Mouse (Mus musculus): ENCODE results near the gene Ppp1r14c. TPM values are rescaled to one million over a fixed set of nuclear protein-coding genes. Genes with fewer than 3 reads are reported as not detected.
"Not testable (repeated sequence)": the region's sequence is repeated elsewhere in the genome, so short reads cannot be mapped to it uniquely, and the experiment has no call there.

Gene Ppp1r14c
- total RNA-seq, 2 experiments from 2014 or later, result 246 to 292 TPM

GRCm38 (mm10) chr10:3396008-3396795 lies 30.3 kb downstream of the Ppp1r14c start:
- intact Hi-C loops (cut with DNase I), result loop anchor here (2.0 to 5.0 kb wide), 2 partner anchors 59 to 127 kb away; no protein-coding TSS in a partner anchor
- DNase-seq, result peak in 1 of 2 experiments; percentile 57

GRCm38 (mm10) chr10:3397406-3397805 lies 31.5 kb downstream of the Ppp1r14c start:
- intact Hi-C loops (cut with DNase I), result loop anchor here (2.0 to 5.0 kb wide), 2 partner anchors 60 to 125 kb away; no protein-coding TSS in a partner anchor
- no peak for DNase-seq

- no peak for DNase-seq
- intact Hi-C loops (cut with DNase I), result loop anchor here (5.0 kb wide), 1 partner anchor 61 kb away; no protein-coding TSS in a partner anchor
Measured at GRCm38 (mm10) chr10:3398051-3398450, 32.2 kb downstream of the Ppp1r14c start.

- no peak for DNase-seq
- intact Hi-C loops (cut with DNase I), result no loop called here
Measured at GRCm38 (mm10) chr10:3402284-3402683, 36.4 kb downstream of the Ppp1r14c start.

- no peak for DNase-seq
- intact Hi-C loops (cut with DNase I), result no loop called here
Measured at GRCm38 (mm10) chr10:3403416-3404137, 37.7 kb downstream of the Ppp1r14c start.

- intact Hi-C loops (cut with DNase I), result no loop called here
Measured at GRCm38 (mm10) chr10:3404362-3404761, 38.5 kb downstream of the Ppp1r14c start.

GRCm38 (mm10) chr10:3406280-3406679 lies 40.4 kb downstream of the Ppp1r14c start:
- intact Hi-C loops (cut with DNase I), result no loop called here
- DNase-seq, result no peak

More at GRCm38 (mm10) chr10:3404362-3404761, 38.5 kb downstream of the Ppp1r14c start:
- DNase-seq, result no peak

GRCm38 (mm10) chr10:3408036-3408661 lies 42.3 kb downstream of the Ppp1r14c start:
- no peak for DNase-seq
- intact Hi-C loops (cut with DNase I), result no loop called here

- intact Hi-C loops (cut with DNase I), result no loop called here
- no peak for DNase-seq
Measured at GRCm38 (mm10) chr10:3408699-3409098, 42.8 kb downstream of the Ppp1r14c start.

GRCm38 (mm10) chr10:3411222-3411621 lies 45.4 kb downstream of the Ppp1r14c start:
- no peak for DNase-seq
- intact Hi-C loops (cut with DNase I), result no loop called here

GRCm38 (mm10) chr10:3411639-3412038 lies 45.8 kb downstream of the Ppp1r14c start:
- intact Hi-C loops (cut with DNase I), result no loop called here
- no peak for DNase-seq

GRCm38 (mm10) chr10:3414813-3415212 lies 49.0 kb downstream of the Ppp1r14c start:
- intact Hi-C loops (cut with DNase I), result loop anchor here (5.0 kb wide), 1 partner anchor 83 kb away; no protein-coding TSS in a partner anchor
- DNase-seq, result peak; percentile 59 to 74

- intact Hi-C loops (cut with DNase I), result loop anchor here (5.0 kb wide), 1 partner anchor 84 kb away; no protein-coding TSS in a partner anchor
- no peak for DNase-seq
Measured at GRCm38 (mm10) chr10:3416565-3416964, 50.7 kb downstream of the Ppp1r14c start.

- no peak for DNase-seq
- intact Hi-C loops (cut with DNase I), result loop anchor here (5.0 kb wide), 1 partner anchor 85 kb away; no protein-coding TSS in a partner anchor
Measured at GRCm38 (mm10) chr10:3417408-3417807, 51.6 kb downstream of the Ppp1r14c start.

- intact Hi-C loops (cut with DNase I), result no loop called here
Measured at GRCm38 (mm10) chr10:3424016-3424415, 58.2 kb downstream of the Ppp1r14c start.

GRCm38 (mm10) chr10:3427689-3428399 lies 62.0 kb downstream of the Ppp1r14c start:
- DNase-seq, result peak; percentile 46 to 57
- intact Hi-C loops (cut with DNase I), result no loop called here

More at GRCm38 (mm10) chr10:3424016-3424415, 58.2 kb downstream of the Ppp1r14c start:
- no peak for DNase-seq

GRCm38 (mm10) chr10:3434848-3435474 lies 69.1 kb downstream of the Ppp1r14c start:
- intact Hi-C loops (cut with DNase I), result no loop called here
- DNase-seq, result no peak

- no peak for DNase-seq
- intact Hi-C loops (cut with DNase I), result no loop called here
Measured at GRCm38 (mm10) chr10:3440722-3441471, 75.0 kb downstream of the Ppp1r14c start.

- intact Hi-C loops (cut with DNase I); DNase-seq: not testable (repeated sequence)
Measured at GRCm38 (mm10) chr10:3446748-3447147, 80.9 kb downstream of the Ppp1r14c start.
